Mouse (Mus musculus) MEL (cell line): ENCODE data around the gene Arnt2. TPM values are rescaled to one million over a fixed set of nuclear protein-coding genes. Genes with fewer than 3 reads are reported as not detected.

Experiments used
- DNase-seq: peaks from one replicate; pipeline ENCODE4 v3.0.0; 2011; ENCODE audit warnings: low read depth, low spot score
- H3K27ac ChIP-seq: 2 replicates; pipeline ENCODE4 v1.5.1; 2012; ENCODE audit warnings: low read depth, mild to moderate bottlenecking, control low read depth, low read length, moderate library complexity; ENCODE audit not compliant: control insufficient read depth
- H3K27me3 ChIP-seq, 2 experiments: fragments of 150-350 bp in 1 of 2; sonication (generic) in 1 of 2; 2 replicates each; pipeline ENCODE4 v1.6.1; 2012; ENCODE audit warnings: low read length in 2 of 2, mild to moderate bottlenecking in 2 of 2, improper control_type of control experiment in 1 of 2, moderate library complexity in 1 of 2; ENCODE audit not compliant: insufficient read depth in 2 of 2, control insufficient read depth in 1 of 2
- H3K36me3 ChIP-seq, 2 experiments: 2 replicates each; pipeline ENCODE4 v1.6.1; 2012 to 2014; ENCODE audit warnings: low read length in 2 of 2, improper control_type of control experiment in 1 of 2, inconsistent platforms in 1 of 2, mild to moderate bottlenecking in 1 of 2; ENCODE audit not compliant: insufficient read depth in 2 of 2, control insufficient read depth in 1 of 2
- H3K4me1 ChIP-seq, 2 experiments: fragments of 150-350 bp in 1 of 2; sonication (generic) in 1 of 2; 2 replicates each; pipeline ENCODE4 v1.6.1; 2012; ENCODE audit warnings: low read length in 2 of 2, improper control_type of control experiment in 1 of 2, mild to moderate bottlenecking in 1 of 2; ENCODE audit not compliant: insufficient read depth in 2 of 2, control insufficient read depth in 1 of 2
- H3K4me3 ChIP-seq, 2 experiments: fragments of 150-350 bp in 1 of 2; sonication (generic) in 1 of 2; 2 replicates each; pipeline ENCODE4 v1.5.1; 2012; ENCODE audit warnings: low read depth in 2 of 2, low read length in 2 of 2, mild to moderate bottlenecking in 2 of 2, moderate library complexity in 2 of 2, control low read depth in 1 of 2, improper control_type of control experiment in 1 of 2; ENCODE audit not compliant: control insufficient read depth in 1 of 2, insufficient read depth in 1 of 2
- H3K79me2 ChIP-seq: 2 replicates; pipeline ENCODE4 v1.6.1; 2012; ENCODE audit warnings: mild to moderate bottlenecking, low read length, moderate library complexity; ENCODE audit not compliant: control insufficient read depth, poor library complexity, insufficient read depth
- H3K9ac ChIP-seq: 2 replicates; pipeline ENCODE4 v1.6.1; 2012; ENCODE audit warnings: low read depth, mild to moderate bottlenecking, control low read depth, low read length, moderate library complexity; ENCODE audit not compliant: control insufficient read depth, poor library complexity, severe bottlenecking
- H3K9me3 ChIP-seq: fragments of 150-350 bp; sonication (generic); replicated peaks from 2 replicates; pipeline ENCODE4 v1.6.1; 2012; ENCODE audit warnings: mild to moderate bottlenecking, low read length, improper control_type of control experiment, moderate library complexity; ENCODE audit not compliant: insufficient read depth
- GABPA ChIP-seq: IDR thresholded peaks from 2 replicates; pipeline ENCODE4 v1.6.1; 2012; ENCODE audit warnings: low read depth, mild to moderate bottlenecking, inconsistent platforms, low read length, improper control_type of control experiment, moderate library complexity
- HCFC1 ChIP-seq: IDR thresholded peaks from 2 replicates; pipeline ENCODE4 v1.6.1; 2012; ENCODE audit warnings: low read depth, mild to moderate bottlenecking, inconsistent platforms, low read length, improper control_type of control experiment, moderate library complexity
- JUND ChIP-seq: IDR thresholded peaks from 2 replicates; pipeline ENCODE4 v1.6.1; 2011; ENCODE audit warnings: low read depth, mild to moderate bottlenecking, improper control_type of control experiment, low read length
- MAZ ChIP-seq: IDR thresholded peaks from 2 replicates; pipeline ENCODE4 v1.6.1; 2012; ENCODE audit warnings: low read depth, mild to moderate bottlenecking, inconsistent platforms, low read length, improper control_type of control experiment
- MXI1 ChIP-seq: IDR thresholded peaks from 2 replicates; pipeline ENCODE4 v1.6.1; 2011; ENCODE audit warnings: mild to moderate bottlenecking, low read depth, low read length, improper control_type of control experiment
- MYB ChIP-seq: IDR thresholded peaks from 2 replicates; pipeline ENCODE4 v1.6.1; 2011; ENCODE audit warnings: mild to moderate bottlenecking, low read depth, low read length, improper control_type of control experiment
- NELFE ChIP-seq: IDR thresholded peaks from 2 replicates; pipeline ENCODE4 v1.6.1; 2011; ENCODE audit warnings: low read depth, low read length, improper control_type of control experiment
- POLR2AphosphoS5 ChIP-seq: IDR thresholded peaks from 2 replicates; pipeline ENCODE4 v1.6.1; 2012; ENCODE audit warnings: low read depth, borderline replicate concordance, mild to moderate bottlenecking, inconsistent platforms, low read length, moderate library complexity, mixed read lengths
- UBTF ChIP-seq: IDR thresholded peaks from 2 replicates; pipeline ENCODE4 v1.6.1; 2012; ENCODE audit warnings: low read depth, mild to moderate bottlenecking, inconsistent platforms, low read length, improper control_type of control experiment, moderate library complexity, borderline replicate concordance; ENCODE audit not compliant: insufficient read depth
- USF2 ChIP-seq, 2 experiments: IDR thresholded peaks; 2 replicates each; pipeline ENCODE4 v1.6.1; 2011 to 2012; ENCODE audit warnings: improper control_type of control experiment in 2 of 2, low read length in 2 of 2, borderline replicate concordance in 1 of 2, inconsistent platforms in 1 of 2, low read depth in 1 of 2, mild to moderate bottlenecking in 1 of 2; ENCODE audit not compliant: insufficient read depth in 1 of 2
- ZKSCAN1 ChIP-seq: IDR thresholded peaks from 2 replicates; pipeline ENCODE4 v1.6.1; 2012; ENCODE audit warnings: low read depth, mild to moderate bottlenecking, inconsistent platforms, low read length, improper control_type of control experiment, moderate library complexity
- ZMIZ1 ChIP-seq: IDR thresholded peaks from 2 replicates; pipeline ENCODE4 v1.6.1; 2012; ENCODE audit warnings: low read depth, mild to moderate bottlenecking, inconsistent platforms, low read length, improper control_type of control experiment, moderate library complexity
- polyA plus RNA-seq, 2 experiments: library from polyadenylated mRNA; stranded (reverse) in 1 of 2; unstranded in 1 of 2; fragments of >175 nt in 1 of 2; fragments of >200 nt in 1 of 2; gene quantifications; 2 replicates each; pipeline versions ENCODE4 v1.2.1 to v1.2.4; 2012; ENCODE audit warnings: low replicate concordance in 2 of 2, low read depth in 1 of 2; ENCODE audit not compliant: insufficient read length in 2 of 2, insufficient read depth in 1 of 2, missing spikeins in 1 of 2
- total RNA-seq: library from RNA; depleted of rRNA; stranded (reverse); fragments of 300-350 nt; gene quantifications from 2 replicates; pipeline ENCODE4 v1.2.3, GENCODE M21; 2012

Gene Arnt2
- total and polyA plus RNA-seq, 3 experiments = not detected

GRCm38 (mm10) chr7:84442343-84442911 is 32.5 kb upstream of the Arnt2 start:
- no peak overlapping the region for H3K9ac ChIP-seq
- H3K4me1 ChIP-seq = no peaks in the 10 kb centered on the region
- H3K27ac ChIP-seq = no peak overlapping the region
- DNase-seq = no peak
- no peaks in the 10 kb centered on the region for H3K27me3 ChIP-seq
- TF ChIP-seq GABPA = no peak
- no peak for TF ChIP-seq MYB
- no peak for TF ChIP-seq MXI1
- no peak for TF ChIP-seq NELFE
- no peak for TF ChIP-seq POLR2AphosphoS5
- H3K79me2 ChIP-seq = no peaks in the 10 kb centered on the region
- no peak overlapping the region for H3K4me3 ChIP-seq
- H3K9me3 ChIP-seq = no peaks in the 10 kb centered on the region
- H3K36me3 ChIP-seq = no peaks in the 10 kb centered on the region

DNA sequence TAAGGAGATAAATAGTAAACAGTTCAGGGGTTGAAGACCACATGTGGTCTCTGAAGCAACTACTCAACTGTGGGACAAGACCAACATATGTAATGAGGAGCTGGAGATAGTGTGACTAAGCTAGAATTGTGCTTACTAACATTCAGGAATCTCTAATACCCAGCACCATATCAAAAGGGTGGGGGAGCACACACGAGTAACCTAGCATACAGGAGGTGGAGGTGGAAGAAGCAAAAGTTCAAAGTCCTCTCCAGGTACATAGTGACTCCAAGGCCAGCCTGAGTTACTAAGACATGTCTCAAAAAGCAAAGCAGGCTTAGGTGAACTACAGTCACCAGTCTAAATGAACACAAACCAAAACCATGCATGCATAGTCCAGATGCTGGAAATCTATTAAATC is 29.6 kb upstream of the Arnt2 start:
- H3K27ac ChIP-seq = no peak overlapping the region
- H3K79me2 ChIP-seq = no peaks in the 10 kb centered on the region
- H3K36me3 ChIP-seq = no peaks in the 10 kb centered on the region

GRCm38 (mm10) chr7:84434901-84435300 is 24.9 kb upstream of the Arnt2 start:
- no peak overlapping the region for H3K27ac ChIP-seq

More for the DNA sequence above, 29.6 kb upstream of the Arnt2 start:
- Histone ChIP-seq H3K27me3 (no peaks in the 10 kb centered on the region), H3K9ac (no peak overlapping the region), H3K9me3 (no peaks in the 10 kb centered on the region)
- TF ChIP-seq ZMIZ1 = no peak
- no peak for TF ChIP-seq ZKSCAN1
- TF ChIP-seq UBTF = no peak
- no peak for TF ChIP-seq HCFC1
- no peak for TF ChIP-seq MAZ
- TF ChIP-seq JUND = no peak
- TF ChIP-seq, all 39 proteins: peak for 0
- Histone ChIP-seq H3K4me1 (no peaks in the 10 kb centered on the region), H3K4me3 (no peak overlapping the region)
- no peak for DNase-seq

More at GRCm38 (mm10) chr7:84434901-84435300, 24.9 kb upstream of the Arnt2 start:
- Histone ChIP-seq H3K36me3 (no peaks in the 10 kb centered on the region), H3K4me3 (no peak overlapping the region), H3K79me2 (no peaks in the 10 kb centered on the region), H3K9ac (no peak overlapping the region), H3K27me3 (no peaks in the 10 kb centered on the region), H3K4me1 (no peaks in the 10 kb centered on the region), H3K9me3 (no peaks in the 10 kb centered on the region)
- TF ChIP-seq USF2 (IDR thresholded peaks at IDR 0.05; ENCODE audit: borderline replicate concordance in 1 of 2, insufficient read depth in 1 of 2, low read depth in 1 of 2, low read length in 2 of 2) (no peak), UBTF (no peak)
- DNase-seq = no peak
